Mouse (Mus musculus) common myeloid progenitor, adult 5-6 weeks (primary cell): ENCODE data around the gene Lrrc3. TPM values are rescaled to one million over a fixed set of nuclear protein-coding genes. Genes with fewer than 3 reads are reported as not detected.
"Not testable (repeated sequence)": the region's sequence is repeated elsewhere in the genome, so short reads cannot be mapped to it uniquely, and the experiment has no call there.

Experiments used
- ATAC-seq: replicated peaks from 2 replicates; pipeline ENCODE4 v1.8.0; 2016; ENCODE audit warnings: low read depth, mild to moderate bottlenecking, moderate TSS enrichment, inconsistent platforms; ENCODE audit not compliant: poor library complexity, severe bottlenecking
- total RNA-seq: library from RNA; stranded (forward); fragments of 200-1000, 187-1606 nt; gene quantifications from 2 replicates; pipeline ENCODE4 v1.2.3, GENCODE M21; 2017

Gene Lrrc3
- total RNA-seq = 0.23 TPM in 1 of 2 replicates, not detected in the other

DNA sequence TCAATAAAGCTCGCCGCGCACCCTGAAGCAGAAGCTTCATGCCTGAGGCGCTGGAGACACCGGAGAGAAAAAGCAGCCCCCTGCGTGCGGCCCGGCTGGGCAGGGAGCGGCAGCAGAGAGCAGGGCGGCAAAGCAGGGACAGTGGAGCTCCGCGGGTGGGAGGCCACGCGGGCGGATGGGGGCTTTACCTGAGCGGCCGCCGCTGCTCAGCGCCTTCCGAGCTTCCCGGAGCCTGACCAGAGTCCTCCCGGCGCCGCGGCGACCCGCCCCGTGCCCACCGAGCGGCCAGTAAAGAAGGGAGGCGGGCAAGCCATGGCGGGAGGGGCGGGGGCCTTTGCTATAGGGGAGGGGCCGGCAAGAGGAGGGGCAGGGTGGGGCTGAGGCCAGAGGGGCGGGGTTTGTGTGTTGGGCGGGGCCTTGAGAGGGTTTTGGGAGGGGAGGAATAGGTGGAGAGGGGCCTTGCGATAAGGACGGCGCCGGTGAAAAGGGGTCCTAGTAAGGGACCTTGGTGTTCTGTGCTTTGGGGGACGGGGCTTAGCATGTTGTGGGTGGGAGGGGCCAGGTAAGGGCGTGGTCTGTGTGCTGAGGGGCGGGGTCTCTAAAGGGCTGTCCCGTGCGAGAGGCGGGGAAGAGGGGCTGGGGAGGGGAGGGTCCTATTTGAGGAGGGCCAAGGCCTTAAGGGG, at the start of gene Lrrc3:
Lrrc3 (minus strand) TSS at position 326 of the 683 bp plus-strand sequence.
- ATAC-seq = peak; percentile 50

DNA sequence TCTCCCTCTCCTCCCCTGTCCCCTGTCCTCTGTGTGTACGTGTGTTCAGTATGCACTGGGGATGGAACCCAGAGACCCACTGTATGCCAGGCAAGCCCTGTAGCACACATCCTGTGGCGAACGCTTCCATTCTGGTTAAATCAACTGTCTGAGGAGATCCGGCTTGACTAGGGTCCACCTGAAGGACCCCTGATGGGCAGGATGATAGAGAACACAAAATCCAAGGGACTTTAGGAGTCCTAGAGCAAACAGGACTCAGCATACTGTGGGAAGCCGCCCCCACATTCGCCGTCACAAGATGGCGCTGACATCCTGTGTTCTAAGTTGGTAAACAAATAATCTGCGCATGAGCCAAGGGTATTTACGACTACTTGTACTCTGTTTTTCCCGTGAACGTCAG, 48.1 kb upstream of the Lrrc3 start:
- ATAC-seq = not testable (repeated sequence)

GRCm38 (mm10) chr10:77939685-77940084, 37.3 kb upstream of the Lrrc3 start:
- ATAC-seq = peak; percentile 47; the same call in 1 of the 2 replicates

DNA sequence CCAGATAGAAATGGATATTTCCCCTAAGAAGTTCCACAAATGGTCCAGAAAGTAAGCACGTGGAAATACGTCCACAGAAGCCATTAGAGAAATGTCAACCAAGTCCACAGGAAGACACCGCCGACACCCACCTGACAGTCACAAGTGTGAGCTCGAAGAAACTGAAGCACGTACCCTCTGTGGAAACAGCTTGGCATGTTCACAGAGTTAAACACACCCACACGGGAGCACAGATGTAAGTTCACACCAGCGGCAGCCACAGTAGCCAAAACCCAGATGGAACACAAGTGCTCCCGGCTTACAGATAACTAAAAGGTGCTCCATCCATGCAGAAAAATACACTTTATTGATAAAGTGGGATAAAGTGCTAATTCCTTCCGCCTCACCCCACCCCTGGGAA, 25.0 kb upstream of the Lrrc3 start:
- no peak for ATAC-seq

DNA sequence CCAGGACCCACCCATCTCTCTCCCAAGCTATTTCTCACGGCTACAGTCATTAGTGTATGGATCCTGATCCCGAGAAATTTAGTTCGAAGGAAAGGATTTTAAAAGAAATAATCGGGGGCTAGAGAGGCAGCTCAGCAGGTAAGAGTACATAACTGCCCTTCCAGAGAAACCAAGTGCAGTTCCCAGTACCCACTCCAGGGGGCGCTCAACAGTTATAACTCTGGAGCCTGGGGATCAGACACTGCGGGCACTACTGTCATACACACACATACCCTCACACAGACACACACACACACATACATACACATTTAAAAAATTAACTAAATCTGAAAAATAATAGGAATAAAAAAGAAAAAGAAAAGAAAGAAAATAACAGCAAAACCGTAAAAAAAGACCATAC, 23.8 kb upstream of the Lrrc3 start:
- peak; percentile 86 for ATAC-seq

- no peak for ATAC-seq
These were observed 20.3 kb upstream of the Lrrc3 start for GRCm38 (mm10) chr10:77922681-77923080.

GRCm38 (mm10) chr10:77921009-77921408, 18.7 kb upstream of the Lrrc3 start:
- no peak for ATAC-seq

DNA sequence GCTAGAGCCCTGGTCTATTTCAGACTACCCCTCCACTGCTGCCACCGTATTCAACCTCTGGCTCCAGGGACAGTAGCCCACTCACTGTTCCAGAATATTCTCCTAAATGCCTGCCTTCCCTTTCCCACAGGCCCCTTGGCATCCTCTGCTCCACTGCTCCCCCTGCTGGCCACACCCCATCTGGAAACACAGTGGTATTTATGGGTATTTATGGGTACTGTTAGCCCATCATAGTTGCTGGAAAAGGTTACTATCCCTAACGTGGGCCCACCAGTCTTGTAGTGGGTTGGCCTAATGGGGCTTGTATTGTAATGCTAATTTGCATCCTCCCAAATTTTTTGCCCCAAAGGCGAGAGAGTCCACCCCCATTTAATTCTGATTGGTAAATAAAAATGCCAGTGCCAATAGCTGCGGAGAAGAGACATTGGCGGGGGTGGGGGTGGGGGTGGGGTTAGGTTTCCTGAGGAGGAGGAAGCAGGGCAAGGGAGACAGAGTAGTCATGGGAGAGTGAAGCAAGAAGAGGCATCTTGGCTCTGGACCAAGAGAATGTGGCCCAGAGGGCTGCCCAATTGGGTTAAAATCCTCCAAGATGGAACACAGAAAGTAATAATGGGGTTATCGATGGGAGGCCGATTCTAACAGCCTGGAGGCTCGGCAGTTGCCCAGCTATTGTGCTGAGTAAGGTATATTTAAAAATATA, 14.4 kb upstream of the Lrrc3 start:
- peak; percentile 73; the same call in 1 of the 2 replicates for ATAC-seq

GRCm38 (mm10) chr10:77913292-77913691, 11.0 kb upstream of the Lrrc3 start:
- ATAC-seq = no peak

- ATAC-seq = no peak
These were observed 10.3 kb upstream of the Lrrc3 start for GRCm38 (mm10) chr10:77912605-77913004.

GRCm38 (mm10) chr10:77902894-77903715, 769 bp upstream of the Lrrc3 start:
- ATAC-seq = peak; percentile 53

DNA sequence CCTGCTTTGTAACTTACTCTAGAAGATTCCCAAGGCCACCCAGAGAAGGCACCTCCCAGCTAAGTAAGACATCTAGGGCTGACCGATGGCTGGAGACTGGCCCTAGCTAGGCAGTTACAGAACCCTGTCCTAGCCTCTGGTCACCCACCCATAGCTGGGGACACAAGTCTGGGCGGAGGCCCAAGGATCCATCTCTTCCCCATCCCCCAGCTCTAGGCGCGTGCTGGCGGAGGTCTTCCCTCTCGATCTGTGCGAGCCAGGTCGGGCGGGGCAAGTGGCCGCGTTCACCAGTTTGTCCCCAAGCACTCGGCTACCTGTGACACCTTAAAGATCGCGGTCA, 495 bp downstream of the Lrrc3 start:
- no peak for ATAC-seq

DNA sequence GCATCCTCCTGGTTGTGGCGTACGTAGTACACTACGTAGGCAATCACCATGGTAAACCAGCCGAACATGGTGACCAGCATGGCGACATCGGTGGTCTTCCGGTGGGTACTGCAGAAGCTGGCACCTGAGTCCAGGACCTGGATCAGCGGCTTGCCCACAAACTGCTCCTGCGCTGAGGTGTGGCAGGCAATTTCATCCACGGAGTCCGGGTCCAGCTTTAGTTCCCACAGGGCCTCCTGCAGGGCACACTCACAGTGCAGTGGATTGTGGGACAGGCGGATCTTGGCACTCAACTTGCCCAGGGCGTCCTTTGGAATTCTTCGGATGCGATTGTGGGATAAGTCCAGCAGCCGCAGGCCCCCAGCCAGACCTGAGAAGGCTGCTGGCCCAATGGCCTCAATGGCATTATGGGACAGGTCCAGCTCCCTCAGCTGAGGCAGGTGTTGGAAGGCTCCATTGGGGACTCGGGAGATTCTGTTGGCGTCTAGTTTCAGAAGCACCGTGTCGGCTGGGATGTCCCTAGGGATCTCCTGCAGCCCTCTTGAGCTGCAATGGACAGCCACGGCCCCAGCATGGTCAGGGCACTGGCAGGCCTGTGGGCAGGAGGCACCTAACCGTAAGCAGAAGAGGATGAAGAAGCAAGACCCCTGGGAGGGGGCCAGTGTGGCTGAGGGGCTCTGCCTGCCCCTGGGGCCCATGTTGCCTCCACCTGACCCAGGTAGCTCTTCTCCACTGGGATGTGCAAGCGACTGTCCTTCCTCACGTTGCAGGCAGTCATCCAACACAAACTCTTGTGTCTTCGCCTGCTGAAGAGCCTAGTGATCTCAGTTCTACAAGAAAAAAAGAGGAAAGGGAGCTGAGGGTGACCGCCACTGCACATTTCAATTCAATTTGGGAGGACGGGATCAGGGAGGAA, 1.2 kb downstream of the Lrrc3 start:
- ATAC-seq = no peak

DNA sequence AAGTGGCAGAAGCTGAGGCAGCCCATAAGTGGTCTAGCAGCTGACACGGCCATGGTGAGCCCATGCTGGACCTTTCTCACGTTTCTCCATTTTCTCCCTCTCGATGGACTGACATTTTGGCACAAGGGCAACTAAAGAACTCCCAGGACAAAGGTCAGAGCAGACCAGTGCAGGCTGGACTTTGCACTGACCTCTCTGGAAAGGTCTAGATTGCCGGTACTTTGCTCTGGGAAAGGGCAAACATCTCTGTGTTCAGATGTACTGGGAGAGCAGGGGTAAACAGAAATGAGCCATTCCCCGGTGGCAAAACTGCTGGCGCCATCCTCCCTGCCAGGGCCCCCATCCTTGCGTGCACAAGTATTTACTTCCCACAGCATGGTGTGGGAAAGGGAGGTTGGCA, 2.2 kb downstream of the Lrrc3 start:
- no peak for ATAC-seq

GRCm38 (mm10) chr10:77895562-77895961, 6.8 kb downstream of the Lrrc3 start:
- ATAC-seq = no peak

- ATAC-seq = no peak
These were observed 11.3 kb downstream of the Lrrc3 start for GRCm38 (mm10) chr10:77890987-77891565.

DNA sequence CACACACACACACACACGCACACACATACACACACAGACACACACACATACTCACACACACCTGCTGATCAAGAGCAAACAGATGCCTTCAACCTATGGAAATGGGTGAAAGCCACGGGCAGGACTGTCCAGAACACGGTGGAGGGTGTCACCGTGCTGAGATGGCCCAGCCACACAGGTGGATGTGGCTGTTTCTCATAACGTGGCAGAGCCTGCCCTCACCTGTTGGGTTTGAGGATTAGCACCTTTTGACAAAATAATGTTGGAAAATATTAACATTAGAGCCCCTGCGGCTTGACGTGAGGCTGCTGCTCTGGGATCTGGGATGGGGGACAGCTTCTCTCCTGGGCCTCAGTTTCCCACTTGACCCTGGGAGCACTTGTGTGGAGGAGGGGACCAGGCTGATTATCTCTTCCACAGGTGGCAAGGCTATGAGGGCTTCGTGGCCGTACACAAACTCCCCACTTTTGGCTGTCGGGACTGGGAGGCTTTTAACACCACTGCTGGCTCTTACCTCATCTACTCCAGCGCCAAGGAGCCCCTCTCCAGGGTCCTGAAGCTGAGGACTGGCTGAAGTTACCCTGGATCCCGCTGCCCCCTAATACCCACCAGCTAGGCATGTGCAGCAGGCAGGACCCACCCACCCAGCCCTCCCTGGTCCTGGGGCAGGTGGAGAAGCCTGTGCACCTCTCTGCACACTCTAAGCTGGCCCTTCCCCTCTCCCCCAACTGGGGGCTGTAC, 16.2 kb downstream of the Lrrc3 start:
- no peak for ATAC-seq

DNA sequence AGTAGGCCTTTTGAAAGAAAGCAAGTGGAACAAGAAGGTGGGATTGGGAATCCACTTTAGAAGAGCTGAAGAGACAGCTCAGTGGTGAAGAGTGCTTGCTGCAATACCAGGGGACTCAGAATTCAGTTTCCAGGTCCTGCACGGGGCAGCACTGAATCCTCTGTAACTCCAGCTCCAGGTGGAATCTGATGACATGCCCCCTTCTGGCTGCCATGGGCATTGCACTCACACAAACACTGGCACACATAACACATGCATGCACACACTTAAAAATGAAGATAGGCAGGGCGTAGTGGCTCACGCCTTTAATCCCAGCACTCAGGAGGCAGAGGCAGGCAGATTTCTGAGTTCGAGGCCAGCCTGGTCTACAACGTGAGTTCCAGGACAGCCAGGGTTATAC, 19.8 kb downstream of the Lrrc3 start:
- no peak for ATAC-seq

- peak; percentile 80 for ATAC-seq
These were observed 22.0 kb downstream of the Lrrc3 start for GRCm38 (mm10) chr10:77880305-77880704.
